Mouse (Mus musculus) kidney, postnatal 0 days (tissue): ENCODE data around the gene Zrsr1. TPM values are rescaled to one million over a fixed set of nuclear protein-coding genes. Genes with fewer than 3 reads are reported as not detected.

Source experiments
- ATAC-seq: fragments of 200-750 bp; cut with Nextera tagmentation; replicated peaks from 2 replicates; pipeline ENCODE4 v1.8.0; 2017; ENCODE audit warnings: low read depth, moderate number of reproducible peaks, moderate TSS enrichment, moderate library complexity; ENCODE audit not compliant: low FRiP score
- DNase-seq: peaks from one replicate; pipeline ENCODE4 v3.0.0-alpha.2; 2016; ENCODE audit warnings: low spot score
- H3K27ac ChIP-seq: fragments of 300-500 bp; sonication (generic); 2 replicates; pipeline ENCODE4 v1.5.1; 2014; ENCODE audit warnings: mild to moderate bottlenecking
- H3K27me3 ChIP-seq: fragments of 300-500 bp; sonication (generic); 2 replicates; pipeline ENCODE4 v1.6.1; 2014; ENCODE audit warnings: low read length, mixed read lengths; ENCODE audit not compliant: insufficient read depth
- H3K36me3 ChIP-seq: fragments of 300-500 bp; sonication (generic); 2 replicates; pipeline ENCODE4 v1.6.1; 2014; ENCODE audit warnings: low read length, mixed read lengths; ENCODE audit not compliant: insufficient read depth
- H3K4me1 ChIP-seq: fragments of 300-500 bp; sonication (generic); replicated peaks from 2 replicates; pipeline ENCODE4 v1.6.1; 2014; ENCODE audit warnings: antibody characterized with exemption, low read length, mixed read lengths; ENCODE audit not compliant: insufficient read depth
- H3K4me2 ChIP-seq: fragments of 300-500 bp; sonication (generic); 2 replicates; pipeline ENCODE4 v1.6.1; 2014; ENCODE audit warnings: mild to moderate bottlenecking, low read length, moderate library complexity, mixed read lengths
- H3K4me3 ChIP-seq: fragments of 300-500 bp; sonication (generic); replicated peaks from 2 replicates; pipeline ENCODE4 v1.5.1; 2014; ENCODE audit warnings: low read depth, low read length
- H3K9ac ChIP-seq: fragments of 300-500 bp; sonication (generic); 2 replicates; pipeline ENCODE4 v1.6.1; 2014; ENCODE audit warnings: low read depth, low read length
- H3K9me3 ChIP-seq: fragments of 300-500 bp; sonication (generic); replicated peaks from 2 replicates; pipeline ENCODE4 v1.6.1; 2016; ENCODE audit warnings: low read length, inconsistent platforms, mixed read lengths
- CTCF ChIP-seq: IDR thresholded peaks from 2 replicates; pipeline ENCODE4 v1.5.1; 2016; ENCODE audit warnings: antibody characterized with exemption, low read depth, mild to moderate bottlenecking, moderate library complexity
- whole genome bisulfite sequencing: fragments of 180-500 bp; shearing (Covaris S2); extraction: QIAGEN DNeasy Blood & Tissue Kit; methylation state at CpG from one replicate; pipeline ENCODE4 v1.1.7; 2014; 5-methylcytosine and 5-hydroxymethylcytosine counted together
- polyA plus RNA-seq: library from polyadenylated mRNA; unstranded; fragments of >200 nt; fragmentation: Nextera tagmentation; extraction: Ambion mirVana; gene quantifications from 2 replicates; pipeline ENCODE4 v1.2.1, GENCODE M21; 2015

Zrsr1 gene
- polyA plus RNA-seq, 1 experiment from 2014 or later = 3.4 TPM

DNA sequence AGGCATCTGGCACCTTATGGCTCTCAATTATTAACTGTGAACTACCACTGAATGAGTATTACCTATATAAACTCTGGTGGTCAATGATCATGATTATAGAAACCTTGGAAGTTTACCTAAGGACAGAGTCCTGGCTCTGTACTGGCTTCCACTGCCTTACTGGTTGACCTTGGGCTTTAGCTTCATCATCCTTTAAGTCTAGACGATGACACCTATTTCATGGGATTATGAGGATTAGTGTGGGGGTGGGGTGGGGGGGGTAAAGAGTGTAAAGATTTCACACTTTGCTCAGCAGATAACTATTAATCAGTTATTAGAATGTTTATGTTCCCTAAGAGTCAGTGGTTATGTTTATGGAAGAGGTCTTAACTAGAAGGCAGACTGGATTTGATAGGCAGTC lies 18.0 kb downstream of the Zrsr1 start:
- Histone ChIP-seq H3K4me2 (peak overlapping the region; percentile 68), H3K9me3 (no peaks in the 10 kb centered on the region), H3K4me3 (peak overlapping the region; percentile 77), H3K4me1 (peaks cover 6% of the 10 kb centered on the region), H3K27ac (peak overlapping the region; percentile 92), H3K36me3 (peaks cover 14% of the 10 kb centered on the region; the same call in 1 of the 2 replicates), H3K27me3 (no peaks in the 10 kb centered on the region), H3K9ac (peak overlapping the region; percentile 90)
- WGBS = 63% methylated on average over 1 of the region's 1 CpGs
- ATAC-seq = no peak
- TF ChIP-seq CTCF = no peak
- no peak for DNase-seq

DNA sequence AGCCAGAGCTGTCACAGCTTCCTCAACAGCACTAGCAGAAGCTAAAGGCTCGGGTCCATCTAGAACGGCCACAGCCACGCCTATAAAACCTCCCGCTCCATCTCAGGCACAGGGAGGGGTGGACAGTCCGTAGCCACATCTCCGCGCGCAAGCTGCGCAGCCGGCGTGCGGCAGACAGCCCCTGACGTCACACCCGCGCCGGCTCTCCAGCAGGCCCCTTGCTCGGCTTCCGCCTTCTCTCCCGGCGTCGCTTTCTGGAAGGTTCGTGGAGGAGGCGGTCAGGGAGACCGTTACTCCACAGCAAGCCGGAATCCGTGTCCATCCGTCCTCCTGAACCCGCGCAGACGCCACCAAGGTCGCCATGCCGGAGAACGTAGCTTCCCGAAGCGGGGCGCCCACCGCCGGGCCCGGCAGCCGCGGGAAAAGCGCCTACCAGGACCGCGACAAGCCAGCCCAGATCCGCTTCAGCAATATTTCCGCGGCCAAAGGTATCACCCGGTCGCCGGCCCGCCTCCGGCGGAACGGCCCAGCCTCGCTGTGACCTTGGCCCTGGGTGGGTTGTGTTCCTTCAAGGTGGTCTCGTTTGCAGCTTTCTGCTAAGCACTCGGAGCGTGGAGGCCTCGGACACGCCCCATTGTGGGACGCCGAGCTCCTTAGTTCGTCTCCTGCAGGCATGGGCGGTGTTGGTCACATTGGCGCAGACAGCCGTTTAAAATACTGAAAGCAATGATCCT lies 18.8 kb downstream of the Zrsr1 start, which contains the start of gene Cct4:
Cct4 (plus strand) TSS at position 127 of the 734 bp plus-strand sequence.
- H3K4me1 ChIP-seq = peaks cover 6% of the 10 kb centered on the region
- peak within 1 kb of the TSS; percentile 77 for H3K4me3 ChIP-seq
- peak within 1 kb of the TSS; percentile 90 for H3K9ac ChIP-seq
- H3K9me3 ChIP-seq = no peaks in the 10 kb centered on the region
- peaks cover 20% of the 10 kb centered on the region; the same call in 1 of the 2 replicates for H3K36me3 ChIP-seq
- ATAC-seq = peak; percentile 98
- H3K27ac ChIP-seq = peak within 1 kb of the TSS; percentile 92
- no peaks in the 10 kb centered on the region for H3K27me3 ChIP-seq
- DNase-seq = peak; percentile 97
- H3K4me2 ChIP-seq = peak within 1 kb of the TSS; percentile 68
- under 1% methylated on average over 66 of the region's 66 CpGs for WGBS
- no peak for TF ChIP-seq CTCF

DNA sequence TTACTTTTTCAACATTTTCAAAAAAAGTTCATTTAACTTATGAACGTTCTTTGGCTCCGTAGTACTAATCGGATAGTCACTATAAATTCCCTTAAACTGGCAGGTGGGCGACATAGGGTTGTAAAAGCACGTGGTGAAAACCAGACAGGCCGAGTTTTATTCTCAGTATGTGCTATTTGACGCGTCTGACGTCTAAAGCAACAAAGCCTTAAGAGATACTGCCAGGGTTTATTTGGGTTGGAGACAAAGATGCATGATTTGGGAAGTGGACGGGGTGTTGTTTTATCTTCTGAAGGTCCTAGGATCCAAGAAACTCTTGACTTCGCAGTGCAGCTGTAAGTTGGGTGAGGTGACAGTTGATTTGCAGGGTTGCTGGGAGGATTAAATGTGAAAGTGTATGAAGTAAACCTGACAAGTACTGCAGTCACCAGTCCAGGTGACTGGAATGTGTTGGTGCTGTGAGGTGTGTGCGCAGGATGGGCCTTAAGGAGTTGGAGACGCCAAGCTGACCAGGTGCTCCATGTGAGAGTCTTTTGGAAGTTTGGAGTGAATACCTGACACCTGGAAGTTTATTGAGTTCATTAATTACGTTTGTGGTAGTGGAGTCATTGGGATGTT lies 19.5 kb downstream of the Zrsr1 start:
- peak overlapping the region; percentile 68 for H3K4me2 ChIP-seq
- no peak overlapping the region; the same call in 1 of the 2 replicates for H3K27ac ChIP-seq
- H3K27me3 ChIP-seq = no peaks in the 10 kb centered on the region
- DNase-seq (no peak), ATAC-seq (no peak)
- WGBS = 6% methylated on average over 14 of the region's 14 CpGs
- H3K9me3 ChIP-seq = no peaks in the 10 kb centered on the region
- peak overlapping the region; percentile 77 for H3K4me3 ChIP-seq
- H3K4me1 ChIP-seq = peaks cover 6% of the 10 kb centered on the region
- H3K36me3 ChIP-seq = peaks cover 21% of the 10 kb centered on the region; the same call in 1 of the 2 replicates
- TF ChIP-seq CTCF = no peak
- H3K9ac ChIP-seq = peak overlapping the region; percentile 90

DNA sequence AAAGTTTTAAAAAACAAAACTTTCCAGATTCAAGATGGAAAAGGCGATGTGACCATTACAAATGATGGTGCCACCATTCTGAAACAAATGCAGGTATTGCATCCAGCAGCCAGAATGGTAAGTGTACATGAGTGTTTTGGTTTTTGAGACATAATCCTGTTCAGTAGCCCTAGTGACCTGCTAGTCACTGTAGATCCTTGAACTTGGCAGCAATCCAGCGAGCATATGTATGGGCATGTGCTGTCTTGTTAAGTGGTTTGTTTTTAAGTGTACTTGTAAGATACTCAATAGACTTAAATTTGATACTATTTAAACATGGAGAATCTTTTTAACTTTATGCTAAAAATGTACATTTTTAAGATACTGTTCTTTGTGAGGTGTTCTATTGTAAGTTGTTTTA lies 22.5 kb downstream of the Zrsr1 start:
- TF ChIP-seq CTCF = no peak
- Histone ChIP-seq H3K27me3 (no peaks in the 10 kb centered on the region), H3K4me3 (no peak overlapping the region), H3K36me3 (peaks cover 34% of the 10 kb centered on the region), H3K4me1 (peaks cover 6% of the 10 kb centered on the region), H3K27ac (no peak overlapping the region), H3K9ac (no peak overlapping the region), H3K9me3 (no peaks in the 10 kb centered on the region), H3K4me2 (no peak overlapping the region)
- DNase-seq (no peak), ATAC-seq (no peak)
- 82% methylated on average over 2 of the region's 2 CpGs for WGBS

DNA sequence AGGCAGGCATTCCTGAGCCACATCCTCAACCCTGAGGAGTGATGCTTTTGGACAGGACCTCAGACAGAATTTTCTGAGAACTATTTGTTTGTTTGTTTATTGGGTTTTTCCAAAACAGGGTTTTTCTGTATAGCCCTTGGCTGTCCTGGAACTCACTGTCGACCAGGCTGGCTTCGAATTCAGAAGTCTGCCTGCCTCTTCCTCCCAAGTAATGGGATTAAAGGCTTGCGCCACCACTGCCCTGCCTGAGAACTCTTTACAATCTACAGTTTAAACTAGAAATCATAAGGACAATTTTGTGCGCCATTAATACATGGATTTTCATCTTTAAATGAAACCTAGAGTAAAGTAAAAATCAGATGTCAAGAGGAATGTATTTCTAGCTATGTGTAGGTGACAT lies 23.7 kb downstream of the Zrsr1 start:
- Histone ChIP-seq H3K27ac (no peak overlapping the region), H3K36me3 (peaks cover 44% of the 10 kb centered on the region), H3K4me1 (peaks cover 6% of the 10 kb centered on the region), H3K4me2 (no peak overlapping the region), H3K4me3 (no peak overlapping the region), H3K27me3 (no peaks in the 10 kb centered on the region), H3K9ac (no peak overlapping the region), H3K9me3 (no peaks in the 10 kb centered on the region)
- 95% methylated on average over 4 of the region's 4 CpGs for WGBS
- ATAC-seq (no peak), DNase-seq (no peak)
- no peak for TF ChIP-seq CTCF

DNA sequence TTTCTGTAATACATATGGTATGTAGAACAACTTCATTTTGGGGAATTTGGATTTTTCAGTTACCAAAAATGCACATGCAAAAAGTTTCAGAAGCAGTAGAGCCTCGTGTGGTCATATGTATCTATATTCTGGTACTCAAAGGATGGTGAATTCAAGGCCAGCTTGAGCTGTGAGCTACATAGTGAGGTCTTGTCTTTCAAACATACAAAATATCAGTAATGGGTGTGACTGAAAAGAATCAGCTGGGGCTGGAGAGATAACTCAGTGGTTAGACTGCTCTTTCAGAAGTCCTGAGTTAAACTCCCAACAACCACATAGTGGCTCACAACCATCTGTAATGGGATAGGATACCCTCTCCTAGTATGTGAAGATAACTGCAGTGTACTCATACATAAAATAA lies 26.5 kb downstream of the Zrsr1 start:
- ATAC-seq (no peak), DNase-seq (no peak)
- Histone ChIP-seq H3K27ac (no peak overlapping the region), H3K9me3 (no peaks in the 10 kb centered on the region), H3K4me3 (no peak overlapping the region), H3K4me2 (no peak overlapping the region), H3K36me3 (peaks cover 65% of the 10 kb centered on the region), H3K27me3 (no peaks in the 10 kb centered on the region), H3K9ac (no peak overlapping the region), H3K4me1 (no peaks in the 10 kb centered on the region)
- TF ChIP-seq CTCF = no peak
- 79% methylated on average over 1 of the region's 1 CpGs for WGBS
